Comparison of ENCODE assay signal across 33 mouse cellular contexts in genomic region chr1:184011311-184011710, GRCm38 (mm10). TPM values are rescaled to one million over a fixed set of nuclear protein-coding genes. Genes with fewer than 3 reads are reported as not detected.
"Had no signal": no experiment of that assay in that cellular context is flagged by ENCODE, and none has a peak within 500 bp of the region (broad histone marks: within the 10 kb centered on the region; RNA-seq: fewer than 3 reads in every experiment).

No protein-coding gene starts in this region.

- H3K4me1 ChIP-seq: limb, embryonic 13.5 days; limb, embryonic 15.5 days; liver, embryonic 15.5 days; midbrain, embryonic 10.5 days; midbrain, embryonic 12.5 days; midbrain, embryonic 13.5 days; midbrain, embryonic 15.5 days; neural tube, embryonic 12.5 days had no signal

- ATAC-seq: liver, embryonic 12.5 days; liver, postnatal 0 days; lung, postnatal 0 days; midbrain, embryonic 13.5 days; midbrain, embryonic 15.5 days; midbrain, embryonic 16.5 days had no signal

- H3K4me3 ChIP-seq: limb, embryonic 10.5 days; limb, embryonic 12.5 days; limb, embryonic 13.5 days; limb, embryonic 15.5 days; liver, embryonic 12.5 days; liver, embryonic 13.5 days; liver, embryonic 15.5 days; lung, embryonic 15.5 days; megakaryocyte, embryonic 14.5 days; midbrain, embryonic 10.5 days; midbrain, embryonic 12.5 days; midbrain, embryonic 13.5 days; midbrain, embryonic 15.5 days; myocyte; neural tube, embryonic 12.5 days had no signal

- H3K36me3 ChIP-seq: limb, embryonic 10.5 days; limb, embryonic 12.5 days; limb, embryonic 13.5 days; limb, embryonic 15.5 days; liver, embryonic 12.5 days; liver, embryonic 13.5 days; liver, embryonic 15.5 days; lung, embryonic 15.5 days; midbrain, embryonic 10.5 days; midbrain, embryonic 12.5 days; midbrain, embryonic 13.5 days; midbrain, embryonic 15.5 days; neural tube, embryonic 12.5 days had no signal

- H3K9ac ChIP-seq: limb, embryonic 12.5 days; limb, embryonic 13.5 days; limb, embryonic 15.5 days; liver, embryonic 12.5 days; liver, embryonic 13.5 days; liver, embryonic 14.5 days; liver, embryonic 15.5 days; liver, postnatal 0 days; lung, embryonic 14.5 days; lung, embryonic 15.5 days; midbrain, embryonic 12.5 days; midbrain, embryonic 13.5 days; midbrain, embryonic 15.5 days; neural tube, embryonic 12.5 days had no signal

- H3K27me3 ChIP-seq: limb, embryonic 12.5 days; limb, embryonic 13.5 days; limb, embryonic 15.5 days; liver, embryonic 12.5 days; liver, embryonic 13.5 days; liver, embryonic 15.5 days; lung, embryonic 15.5 days; midbrain, embryonic 12.5 days; midbrain, embryonic 13.5 days; midbrain, embryonic 15.5 days; neural tube, embryonic 12.5 days had no signal

- H3K27ac ChIP-seq: limb, embryonic 10.5 days; limb, embryonic 12.5 days; limb, embryonic 13.5 days; limb, embryonic 15.5 days; liver, embryonic 12.5 days; liver, embryonic 13.5 days; liver, embryonic 14.5 days; liver, embryonic 15.5 days; lung, embryonic 15.5 days; macrophage; midbrain, embryonic 10.5 days; midbrain, embryonic 12.5 days; midbrain, embryonic 13.5 days; midbrain, embryonic 15.5 days; neural tube, embryonic 12.5 days had no signal

- DNase-seq: left cerebral cortex, postnatal 4 days; liver; liver, embryonic 13.5 days; liver, postnatal 0 days; lung, adult 18-20 months; lung, adult 2 months; lung, embryonic 14.5 days; lung, postnatal 10 days; lung, postnatal 14 days; lung, postnatal 36 days; lung, postnatal 4 days; midbrain, embryonic 14.5 days had no signal

- H3K9me3 ChIP-seq: limb, embryonic 10.5 days; limb, embryonic 12.5 days; limb, embryonic 13.5 days; limb, embryonic 15.5 days; liver, embryonic 12.5 days; liver, embryonic 13.5 days; liver, embryonic 15.5 days; lung, embryonic 15.5 days; megakaryocyte, embryonic 14.5 days; midbrain, embryonic 10.5 days; midbrain, embryonic 12.5 days; midbrain, embryonic 13.5 days; midbrain, embryonic 15.5 days; neural tube, embryonic 12.5 days had no signal

- H3K4me2 ChIP-seq: limb, embryonic 12.5 days; limb, embryonic 13.5 days; limb, embryonic 15.5 days; liver, embryonic 11.5 days; liver, embryonic 12.5 days; liver, embryonic 13.5 days; liver, embryonic 15.5 days; lung, embryonic 14.5 days; lung, embryonic 15.5 days; midbrain, embryonic 11.5 days; midbrain, embryonic 12.5 days; midbrain, embryonic 13.5 days; midbrain, embryonic 15.5 days; neural tube, embryonic 12.5 days had no signal

RNA-seq across cellular contexts. Expression of gene 1700056E22Rik, which starts 22.8 kb away (rescaled TPM):
- total RNA-seq: megakaryocyte-erythroid progenitor cell, adult 5-6 weeks had no signal
